Mouse (Mus musculus) ES-Bruce4 (cell line): ENCODE results near the gene Stk38l. TPM values are rescaled to one million over a fixed set of nuclear protein-coding genes. Genes with fewer than 3 reads are reported as not detected.

Experiments
- H3K27ac ChIP-seq: 2 replicates; pipeline ENCODE4 v1.5.1; 2012; ENCODE audit warnings: low read length, inconsistent platforms; ENCODE audit not compliant: insufficient read depth
- H3K27me3 ChIP-seq: 2 replicates; pipeline ENCODE4 v1.6.1; 2012; ENCODE audit warnings: mild to moderate bottlenecking, low read length, inconsistent platforms; ENCODE audit not compliant: control insufficient read depth, poor library complexity, insufficient read depth, severe bottlenecking
- H3K36me3 ChIP-seq: 2 replicates; pipeline ENCODE4 v1.6.1; 2012; ENCODE audit warnings: inconsistent platforms, mild to moderate bottlenecking, low read length, moderate library complexity; ENCODE audit not compliant: control insufficient read depth, poor library complexity, insufficient read depth, severe bottlenecking
- H3K4me1 ChIP-seq: one replicate; pipeline ENCODE4 v1.8.1; 2011; ENCODE audit warnings: low read length; ENCODE audit not compliant: control insufficient read depth, insufficient read depth
- H3K4me3 ChIP-seq: 2 replicates; pipeline ENCODE4 v1.5.1; 2011; ENCODE audit warnings: low read depth, mild to moderate bottlenecking, low read length
- H3K9ac ChIP-seq: 2 replicates; pipeline ENCODE4 v1.6.1; 2012; ENCODE audit warnings: low read depth, mild to moderate bottlenecking, inconsistent platforms; ENCODE audit not compliant: poor library complexity, severe bottlenecking
- H3K9me3 ChIP-seq: replicated peaks from 2 replicates; pipeline ENCODE4 v1.6.1; 2012; ENCODE audit warnings: mild to moderate bottlenecking, low read length, inconsistent platforms; ENCODE audit not compliant: control insufficient read depth, poor library complexity, insufficient read depth, severe bottlenecking
- CTCF ChIP-seq: IDR thresholded peaks from one replicate; pipeline ENCODE4 v1.8.1; 2011; ENCODE audit warnings: low read depth, low read length
- EP300 ChIP-seq: IDR thresholded peaks from 2 replicates; pipeline ENCODE4 v1.6.1; 2011; ENCODE audit warnings: low read depth, low read length; ENCODE audit not compliant: insufficient read depth
- POLR2A ChIP-seq: IDR thresholded peaks from one replicate; pipeline ENCODE4 v1.8.1; 2011; ENCODE audit warnings: low read length; ENCODE audit not compliant: insufficient read depth
- polyA plus RNA-seq: library from polyadenylated mRNA; stranded (reverse); fragments of >200 nt; gene quantifications from 2 replicates; pipeline ENCODE4 v1.2.4, GENCODE M21; 2011; ENCODE audit warnings: low read depth; ENCODE audit not compliant: missing spikeins, insufficient read depth, insufficient read length

Stk38l gene
- polyA plus RNA-seq, 1 experiment, result 20.3 TPM

DNA sequence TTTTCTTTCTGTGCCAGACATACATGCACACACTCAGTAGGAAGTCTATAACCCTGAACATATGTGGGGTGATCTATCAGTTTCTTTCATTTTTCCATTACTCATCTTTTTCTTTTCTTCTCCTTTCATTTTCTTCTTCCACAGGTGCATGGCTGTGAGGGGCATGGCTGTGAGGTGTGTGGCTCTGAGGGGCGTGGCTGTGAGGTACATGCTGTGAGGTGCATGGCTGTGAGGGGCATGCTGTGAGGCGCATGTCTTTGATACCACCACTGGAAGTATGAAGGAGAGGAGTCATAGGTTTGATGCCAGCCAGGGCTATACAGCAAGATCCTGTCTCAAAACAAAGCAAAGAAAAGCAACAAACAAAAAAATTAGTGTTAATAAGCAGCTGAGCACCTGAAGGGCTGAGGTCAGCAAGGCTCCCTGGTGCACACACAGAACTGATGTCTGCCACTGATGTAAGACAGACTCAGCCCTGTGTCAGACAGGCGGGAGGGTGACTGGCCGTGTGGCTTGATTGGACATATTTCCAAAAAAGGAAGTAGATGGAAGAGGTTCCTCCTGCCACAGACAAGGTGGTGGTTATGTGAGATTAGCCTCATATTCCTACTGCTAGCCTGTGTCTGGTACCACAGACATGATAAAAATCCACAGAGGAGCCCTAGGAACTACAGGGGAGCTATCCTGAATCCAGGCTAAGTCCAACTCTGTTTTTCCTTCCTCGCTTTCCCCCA lies 38.2 kb upstream of the Stk38l start:
- no peak overlapping the region for H3K4me3 ChIP-seq

DNA sequence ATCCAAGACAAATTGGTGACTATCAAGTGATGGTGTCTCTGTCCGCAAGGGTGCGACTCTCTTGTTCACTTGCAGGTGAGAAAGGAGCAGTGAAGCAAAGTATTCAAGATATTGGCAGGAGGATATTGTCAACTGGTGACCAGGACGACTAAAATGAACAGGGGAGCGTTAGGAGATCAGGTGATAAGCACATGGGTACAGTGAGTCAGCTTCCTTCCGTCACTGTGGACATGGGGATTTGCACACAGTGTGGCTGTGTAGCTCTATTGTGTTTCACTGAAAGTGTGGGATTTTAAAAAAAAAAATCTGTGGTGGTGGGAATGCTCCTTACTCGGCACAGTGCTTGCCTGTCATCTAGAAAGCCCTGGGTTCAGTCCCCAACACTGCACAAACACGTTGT lies 36.8 kb upstream of the Stk38l start:
- Histone ChIP-seq H3K9me3 (peaks cover 16% of the 10 kb centered on the region), H3K27ac (no peak overlapping the region), H3K27me3 (no peaks in the 10 kb centered on the region), H3K9ac (no peak overlapping the region), H3K36me3 (no peaks in the 10 kb centered on the region), H3K4me3 (no peak overlapping the region), H3K4me1 (no peaks in the 10 kb centered on the region)
- TF ChIP-seq EP300 (no peak), POLR2A (no peak), CTCF (no peak)

More for the DNA sequence above, 38.2 kb upstream of the Stk38l start:
- Histone ChIP-seq H3K4me1 (no peaks in the 10 kb centered on the region), H3K9ac (no peak overlapping the region), H3K9me3 (peaks cover 13% of the 10 kb centered on the region), H3K27ac (no peak overlapping the region), H3K27me3 (no peaks in the 10 kb centered on the region), H3K36me3 (no peaks in the 10 kb centered on the region)
- no peak for TF ChIP-seq EP300
- no peak for TF ChIP-seq CTCF
- TF ChIP-seq POLR2A, result no peak

DNA sequence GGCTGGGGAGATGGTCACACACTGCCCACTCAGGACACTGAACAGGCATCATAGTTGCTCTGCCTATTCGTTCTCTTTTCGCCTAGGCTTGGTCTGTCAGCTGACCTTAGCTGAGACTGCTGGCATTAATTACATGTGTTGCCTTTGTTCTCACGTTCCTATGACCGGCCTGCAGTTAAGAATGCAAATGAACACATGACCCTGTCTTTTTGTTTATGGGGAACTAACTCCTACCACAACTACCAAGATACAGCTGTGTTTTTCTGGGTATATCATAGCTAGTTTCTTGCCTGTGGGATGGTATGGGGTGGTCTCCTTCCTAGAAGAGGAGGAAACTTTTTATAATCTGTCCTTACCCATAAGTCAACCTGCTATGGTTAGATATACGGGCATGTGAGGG lies 35.9 kb upstream of the Stk38l start:
- Histone ChIP-seq H3K27me3 (no peaks in the 10 kb centered on the region), H3K9ac (no peak overlapping the region), H3K4me1 (no peaks in the 10 kb centered on the region), H3K27ac (no peak overlapping the region), H3K4me3 (no peak overlapping the region), H3K9me3 (peaks cover 16% of the 10 kb centered on the region), H3K36me3 (no peaks in the 10 kb centered on the region)
- TF ChIP-seq CTCF (no peak), EP300 (no peak), POLR2A (no peak)

DNA sequence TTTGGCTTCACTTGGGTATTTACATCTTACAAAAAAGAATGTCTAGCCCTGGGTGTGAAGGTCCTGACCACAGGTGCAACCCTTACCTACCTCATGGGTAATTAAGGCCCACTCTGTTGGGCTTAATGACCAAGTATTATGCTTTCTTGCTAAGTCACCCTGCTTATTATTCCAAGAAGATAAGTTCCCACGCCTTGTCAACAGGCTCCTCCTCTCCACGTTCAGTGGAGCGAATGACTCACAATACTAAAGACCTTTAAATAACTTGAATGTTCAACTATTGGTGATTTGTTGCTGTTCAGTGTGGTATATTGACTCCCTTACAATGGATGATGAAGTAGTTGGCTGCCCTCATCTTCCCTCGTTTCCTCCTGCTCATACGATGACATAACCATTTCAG lies 27.0 kb upstream of the Stk38l start:
- Histone ChIP-seq H3K4me3 (no peak overlapping the region), H3K27me3 (no peaks in the 10 kb centered on the region), H3K9ac (no peak overlapping the region), H3K4me1 (no peaks in the 10 kb centered on the region), H3K27ac (no peak overlapping the region), H3K36me3 (no peaks in the 10 kb centered on the region), H3K9me3 (peaks cover 21% of the 10 kb centered on the region)
- TF ChIP-seq EP300 (no peak), POLR2A (no peak)

DNA sequence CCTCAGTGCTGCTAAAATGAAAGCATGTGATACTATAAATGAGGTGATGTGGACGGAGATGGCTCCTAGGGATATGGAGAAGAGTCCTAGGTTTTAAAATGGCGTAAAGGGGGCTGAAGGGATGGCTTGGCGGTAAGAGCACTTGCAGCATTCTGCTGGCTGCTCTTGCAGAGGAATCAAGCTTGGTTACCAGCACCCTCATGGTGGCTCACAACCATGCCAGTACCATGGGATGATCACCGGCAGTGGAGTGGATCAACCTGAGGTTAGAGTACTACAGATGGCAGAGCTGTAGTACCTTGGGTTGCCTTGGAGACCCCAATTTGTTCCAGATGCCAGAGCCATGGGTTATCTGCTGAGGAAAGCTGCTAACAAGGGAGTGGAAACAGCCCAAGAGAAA lies 26.4 kb upstream of the Stk38l start:
- H3K36me3 ChIP-seq, result no peaks in the 10 kb centered on the region
- H3K4me1 ChIP-seq, result no peaks in the 10 kb centered on the region
- no peaks in the 10 kb centered on the region for H3K27me3 ChIP-seq
- no peak overlapping the region for H3K4me3 ChIP-seq
- H3K9me3 ChIP-seq, result peaks cover 20% of the 10 kb centered on the region
- no peak overlapping the region for H3K27ac ChIP-seq
- no peak overlapping the region for H3K9ac ChIP-seq
- TF ChIP-seq POLR2A, result no peak
- no peak for TF ChIP-seq EP300
- no peak for TF ChIP-seq CTCF

DNA sequence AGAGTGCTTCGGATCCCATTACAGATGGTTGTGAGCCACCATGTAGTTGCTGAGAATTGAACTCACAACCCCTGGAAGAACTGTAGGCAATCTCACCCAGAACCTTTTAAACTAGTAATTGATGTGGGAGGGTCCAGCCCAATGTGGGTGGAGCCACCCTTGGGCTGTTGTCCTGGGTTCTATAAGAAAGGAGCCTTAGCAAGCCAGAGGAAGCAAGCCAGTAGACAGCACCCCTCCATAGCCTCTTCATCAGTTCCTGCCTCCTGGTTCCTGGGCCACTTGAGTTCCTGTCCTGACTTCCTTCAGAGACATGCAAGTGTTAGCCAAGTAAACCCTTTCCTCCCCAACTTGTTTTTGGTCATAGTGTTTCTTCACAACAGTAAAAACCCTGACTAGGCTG lies 24.3 kb upstream of the Stk38l start:
- H3K4me3 ChIP-seq, result no peak overlapping the region
- no peaks in the 10 kb centered on the region for H3K4me1 ChIP-seq
- H3K9ac ChIP-seq, result no peak overlapping the region
- no peak for TF ChIP-seq EP300
- no peak for TF ChIP-seq POLR2A
- no peak for TF ChIP-seq CTCF
- H3K27me3 ChIP-seq, result no peaks in the 10 kb centered on the region
- H3K36me3 ChIP-seq, result no peaks in the 10 kb centered on the region
- H3K27ac ChIP-seq, result no peak overlapping the region
- peaks cover 14% of the 10 kb centered on the region for H3K9me3 ChIP-seq
